Mouse (Mus musculus): ENCODE data around the gene Dyrk1a. TPM values are rescaled to one million over a fixed set of nuclear protein-coding genes. Genes with fewer than 3 reads are reported as not detected.

Dyrk1a gene
- polyA plus RNA-seq, 1 experiment from 2014 or later, result 7.7 TPM

- no peak overlapping the region for H3K9ac ChIP-seq (replicated peaks; ENCODE audit: low read depth)
- no peak overlapping the region for H3K4me2 ChIP-seq (replicated peaks; ENCODE audit: low read depth, low read length)
- no peaks in the 10 kb centered on the region for H3K9me3 ChIP-seq (ENCODE audit: low read length)
- DNase-seq (ENCODE audit: low spot score) (no peak), ATAC-seq (no peak)
- TF ChIP-seq CTCF (IDR thresholded peaks at IDR 0.05) (no peak), EP300 (IDR thresholded peaks at IDR 0.05) (no peak)
- peak overlapping the region; percentile 100; the same call in 1 of the 2 replicates for H3K27ac ChIP-seq (ENCODE audit: low read length)
- no peak overlapping the region for H3K4me3 ChIP-seq (ENCODE audit: low read depth, low read length)
- 78% methylated on average over 11 of the region's 11 CpGs for WGBS
- H3K36me3 ChIP-seq (ENCODE audit: insufficient read depth, low read length), result no peaks in the 10 kb centered on the region
- H3K27me3 ChIP-seq (replicated peaks; ENCODE audit: insufficient read depth, low read length), result no peaks in the 10 kb centered on the region
- peaks cover 7% of the 10 kb centered on the region for H3K4me1 ChIP-seq (ENCODE audit: insufficient read depth, low read depth, low read length)
Observed at GRCm38 (mm10) chr16:94566834-94567585, 2.8 kb upstream of the Dyrk1a start.

- ATAC-seq, result no peak
- no peak for TF ChIP-seq EP300 (IDR thresholded peaks at IDR 0.05)
- no peak for TF ChIP-seq CTCF (IDR thresholded peaks at IDR 0.05)
- 44% methylated on average over 5 of the region's 5 CpGs for WGBS
- H3K9me3 ChIP-seq (ENCODE audit: low read length), result no peaks in the 10 kb centered on the region
- peak; percentile 46 for DNase-seq (ENCODE audit: low spot score)
- H3K27ac ChIP-seq (ENCODE audit: low read length), result peak overlapping the region; percentile 100
- no peak overlapping the region for H3K4me3 ChIP-seq (ENCODE audit: low read depth, low read length)
- H3K36me3 ChIP-seq (ENCODE audit: insufficient read depth, low read length), result no peaks in the 10 kb centered on the region
- H3K27me3 ChIP-seq (replicated peaks; ENCODE audit: insufficient read depth, low read length), result no peaks in the 10 kb centered on the region
- H3K4me2 ChIP-seq (replicated peaks; ENCODE audit: low read depth, low read length), result peak overlapping the region; percentile 58; the same call in 1 of the 2 replicates
- H3K4me1 ChIP-seq (ENCODE audit: insufficient read depth, low read depth, low read length), result peaks cover 12% of the 10 kb centered on the region
- no peak overlapping the region for H3K9ac ChIP-seq (replicated peaks; ENCODE audit: low read depth)
Observed at GRCm38 (mm10) chr16:94567751-94568150, 2.1 kb upstream of the Dyrk1a start.

GRCm38 (mm10) chr16:94568335-94569228 is 1.2 kb upstream of the Dyrk1a start:
- ATAC-seq, result no peak; the same call in 1 of the 2 replicates
- H3K36me3 ChIP-seq (ENCODE audit: insufficient read depth, low read length), result no peaks in the 10 kb centered on the region
- no peaks in the 10 kb centered on the region for H3K27me3 ChIP-seq (replicated peaks; ENCODE audit: insufficient read depth, low read length)
- DNase-seq (ENCODE audit: low spot score), result peak; percentile 52
- peak overlapping the region; percentile 58 for H3K4me2 ChIP-seq (replicated peaks; ENCODE audit: low read depth, low read length)
- 3% methylated on average over 45 of the region's 53 CpGs for WGBS
- H3K9ac ChIP-seq (replicated peaks; ENCODE audit: low read depth), result peak overlapping the region; percentile 68
- peaks cover 12% of the 10 kb centered on the region for H3K4me1 ChIP-seq (ENCODE audit: insufficient read depth, low read depth, low read length)
- TF ChIP-seq EP300 (IDR thresholded peaks at IDR 0.05) (no peak), CTCF (IDR thresholded peaks at IDR 0.05) (no peak)
- peak overlapping the region; percentile 98 for H3K4me3 ChIP-seq (ENCODE audit: low read depth, low read length)
- peak overlapping the region; percentile 100 for H3K27ac ChIP-seq (ENCODE audit: low read length)
- H3K9me3 ChIP-seq (ENCODE audit: low read length), result no peaks in the 10 kb centered on the region

GRCm38 (mm10) chr16:94570361-94571041 is 691 bp downstream of the Dyrk1a start:
- Histone ChIP-seq H3K27me3 (replicated peaks; ENCODE audit: insufficient read depth, low read length) (no peaks in the 10 kb centered on the region), H3K9ac (replicated peaks; ENCODE audit: low read depth) (peak overlapping the region; percentile 98), H3K9me3 (ENCODE audit: low read length) (no peaks in the 10 kb centered on the region), H3K4me3 (ENCODE audit: low read depth, low read length) (peak overlapping the region; percentile 98), H3K4me1 (ENCODE audit: insufficient read depth, low read depth, low read length) (peaks cover 16% of the 10 kb centered on the region), H3K36me3 (ENCODE audit: insufficient read depth, low read length) (no peaks in the 10 kb centered on the region), H3K4me2 (replicated peaks; ENCODE audit: low read depth, low read length) (peak overlapping the region; percentile 75), H3K27ac (ENCODE audit: low read length) (peak overlapping the region; percentile 100)
- ATAC-seq, result peak; percentile 6
- under 1% methylated on average over 13 of the region's 88 CpGs for WGBS
- TF ChIP-seq EP300 (IDR thresholded peaks at IDR 0.05) (no peak), CTCF (IDR thresholded peaks at IDR 0.05) (no peak)
- DNase-seq (ENCODE audit: low spot score), result peak; percentile 77

GRCm38 (mm10) chr16:94571111-94571993 is 1.5 kb downstream of the Dyrk1a start:
- DNase-seq (ENCODE audit: low spot score), result peak; percentile 55
- no peaks in the 10 kb centered on the region for H3K36me3 ChIP-seq (ENCODE audit: insufficient read depth, low read length)
- H3K27ac ChIP-seq (ENCODE audit: low read length), result peak overlapping the region; percentile 100
- 21% methylated on average over 10 of the region's 10 CpGs for WGBS
- TF ChIP-seq EP300 (IDR thresholded peaks at IDR 0.05) (no peak), CTCF (IDR thresholded peaks at IDR 0.05) (no peak)
- H3K9ac ChIP-seq (replicated peaks; ENCODE audit: low read depth), result peak overlapping the region; percentile 98
- no peak for ATAC-seq
- H3K9me3 ChIP-seq (ENCODE audit: low read length), result no peaks in the 10 kb centered on the region
- H3K4me1 ChIP-seq (ENCODE audit: insufficient read depth, low read depth, low read length), result peaks cover 13% of the 10 kb centered on the region
- no peaks in the 10 kb centered on the region for H3K27me3 ChIP-seq (replicated peaks; ENCODE audit: insufficient read depth, low read length)
- peak overlapping the region; percentile 98 for H3K4me3 ChIP-seq (ENCODE audit: low read depth, low read length)
- peak overlapping the region; percentile 75 for H3K4me2 ChIP-seq (replicated peaks; ENCODE audit: low read depth, low read length)

All from lung, postnatal 0 days (tissue).